Mouse (Mus musculus): ENCODE data around the gene Vmn1r211. TPM values are rescaled to one million over a fixed set of nuclear protein-coding genes. Genes with fewer than 3 reads are reported as not detected.
"Not testable (repeated sequence)": the region's sequence is repeated elsewhere in the genome, so short reads cannot be mapped to it uniquely, and the experiment has no call there.

Gene Vmn1r211
- not detected in 2 replicates for polyA plus RNA-seq (2015; fragmentation: Nextera tagmentation; extraction: Ambion mirVana)

DNA sequence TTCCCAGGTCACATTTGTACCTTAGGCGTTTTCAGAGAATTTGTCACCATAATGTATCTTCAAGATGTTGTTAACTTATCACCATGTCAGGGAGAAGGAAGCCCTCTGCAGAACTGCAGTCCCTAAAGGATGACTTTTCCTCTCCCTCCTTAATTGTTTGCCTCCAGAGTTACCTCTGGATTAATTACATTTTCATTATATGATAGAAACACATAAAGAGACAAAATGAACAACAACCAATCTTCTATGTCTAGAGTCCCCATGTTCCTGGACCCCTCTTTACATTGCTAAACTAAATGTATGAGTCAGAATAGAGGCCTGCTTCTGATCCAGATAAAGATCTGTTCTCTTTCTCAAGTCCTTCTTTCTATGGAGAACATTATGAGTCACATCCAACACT is at the start of gene Vmn1r211:
Vmn1r211 (minus strand) TSS at position 101 of the 400 bp plus-strand sequence.
- Histone ChIP-seq H3K9ac (no peak within 1 kb of the TSS), H3K27me3 (no peaks in the 10 kb centered on the region), H3K4me3 (no peak within 1 kb of the TSS), H3K27ac (no peak within 1 kb of the TSS), H3K4me2 (no peak within 1 kb of the TSS), H3K9me3 (no peaks in the 10 kb centered on the region), H3K4me1 (no peaks in the 10 kb centered on the region), H3K36me3 (no peaks in the 10 kb centered on the region)
- no peak for ATAC-seq (ENCODE audit: insufficient number of reproducible peaks, insufficient read depth, low FRiP score, low TSS enrichment, low read depth)
- 65% methylated on average over 1 of the region's 1 CpGs for WGBS

DNA sequence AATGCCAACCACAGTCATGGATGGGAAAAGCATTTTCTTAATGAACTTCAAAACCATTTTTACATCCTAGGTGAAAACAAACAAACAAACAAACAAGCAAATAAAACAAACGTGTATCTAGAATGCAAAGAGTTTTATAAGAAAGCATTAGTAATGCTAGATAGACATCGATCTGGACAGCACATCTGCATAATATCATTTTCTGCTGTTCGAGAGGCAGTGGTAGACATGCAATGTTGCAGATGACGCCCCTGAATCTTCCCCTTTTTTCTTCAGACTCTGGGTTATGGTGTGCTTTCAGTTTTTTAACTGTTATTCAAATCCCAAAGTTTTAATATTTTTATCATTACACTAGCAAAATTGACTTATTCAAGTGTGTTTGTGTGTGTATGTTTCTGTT is 26.7 kb upstream of the Vmn1r211 start, which contains the start of gene Vmn1r212:
Vmn1r212 (minus strand) TSS at position 101 of the 400 bp plus-strand sequence.
- WGBS: 78% methylated on average over 4 of the region's 4 CpGs
- no peaks in the 10 kb centered on the region for H3K9me3 ChIP-seq

DNA sequence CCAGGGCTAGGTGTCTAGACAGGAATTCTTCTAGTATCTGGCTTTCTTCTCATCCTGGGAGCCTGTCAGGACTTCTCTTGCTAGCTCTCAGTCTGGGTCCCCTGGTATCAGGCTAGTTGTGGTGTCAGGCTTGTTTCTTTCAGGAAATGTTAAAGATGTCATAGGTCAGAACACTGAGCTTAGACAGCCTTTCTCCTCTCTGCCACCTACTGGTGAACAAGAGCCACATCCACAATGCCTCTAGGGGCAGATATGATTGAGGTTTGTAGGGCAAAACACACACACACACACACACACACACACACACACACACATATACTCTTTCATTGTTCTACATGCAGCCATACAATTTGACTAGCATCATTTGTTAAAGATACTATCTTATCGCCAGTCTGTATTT is 21.9 kb upstream of the Vmn1r211 start:
- Histone ChIP-seq H3K4me2 (no peak overlapping the region), H3K9ac (no peak overlapping the region), H3K4me3 (no peak overlapping the region), H3K27me3 (no peaks in the 10 kb centered on the region), H3K9me3 (no peaks in the 10 kb centered on the region), H3K36me3 (no peaks in the 10 kb centered on the region), H3K27ac (no peak overlapping the region), H3K4me1 (no peaks in the 10 kb centered on the region)
- no peak for ATAC-seq (ENCODE audit: insufficient number of reproducible peaks, insufficient read depth, low FRiP score, low TSS enrichment, low read depth)
- WGBS: 93% methylated on average over 1 of the region's 1 CpGs

More for the DNA sequence above, 26.7 kb upstream of the Vmn1r211 start, which contains the start of gene Vmn1r212:
- Histone ChIP-seq H3K4me2 (no peak within 1 kb of the TSS), H3K9ac (no peak within 1 kb of the TSS), H3K4me3 (no peak within 1 kb of the TSS), H3K27ac (no peak within 1 kb of the TSS), H3K36me3 (no peaks in the 10 kb centered on the region), H3K4me1 (no peaks in the 10 kb centered on the region), H3K27me3 (no peaks in the 10 kb centered on the region)
- no peak for ATAC-seq (ENCODE audit: insufficient number of reproducible peaks, insufficient read depth, low FRiP score, low TSS enrichment, low read depth)

DNA sequence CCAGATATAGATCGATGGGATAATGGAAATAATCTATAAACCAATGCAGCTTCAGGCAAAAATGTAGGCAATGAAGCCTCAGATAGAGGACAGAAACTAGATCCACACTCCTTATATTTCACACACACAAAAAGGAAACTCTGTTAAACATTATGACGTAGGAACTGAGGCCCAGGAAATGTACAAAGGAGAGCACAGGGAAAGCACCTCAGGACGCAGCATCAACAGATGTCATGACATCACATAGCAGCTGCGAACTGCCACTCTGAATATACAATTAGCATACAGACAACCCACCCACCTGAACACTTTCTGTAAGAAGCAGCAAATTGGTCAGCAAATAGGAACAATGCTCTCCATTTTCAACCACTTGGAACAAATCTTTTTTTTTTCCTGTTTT is 2.6 kb downstream of the Vmn1r211 start:
- Histone ChIP-seq H3K27ac (no peak overlapping the region), H3K4me3 (no peak overlapping the region), H3K9me3 (no peaks in the 10 kb centered on the region), H3K4me1 (no peaks in the 10 kb centered on the region), H3K27me3 (no peaks in the 10 kb centered on the region), H3K36me3 (no peaks in the 10 kb centered on the region), H3K9ac (no peak overlapping the region), H3K4me2 (no peak overlapping the region)
- 62% methylated on average over 4 of the region's 4 CpGs for WGBS
- ATAC-seq (ENCODE audit: insufficient number of reproducible peaks, insufficient read depth, low FRiP score, low TSS enrichment, low read depth): no peak

DNA sequence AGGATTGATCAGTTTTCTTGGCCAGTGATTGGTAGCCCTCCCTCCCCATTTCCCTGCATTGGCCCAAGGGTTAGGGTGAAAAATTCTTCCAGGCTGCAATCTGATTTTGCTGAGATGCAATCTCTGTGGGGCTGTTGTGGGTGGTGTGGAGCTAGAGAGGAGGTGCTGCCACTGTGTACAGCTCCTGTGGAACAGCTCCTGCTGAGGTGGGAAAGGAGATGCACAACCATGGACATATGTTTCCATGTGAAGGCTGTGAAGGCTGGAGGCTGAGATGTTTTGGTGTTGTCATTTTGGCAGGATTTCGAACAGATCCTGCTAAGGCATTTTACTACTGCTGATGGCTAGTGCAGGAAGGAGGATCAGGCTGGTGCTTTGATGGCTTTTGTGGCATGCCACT is 10.6 kb downstream of the Vmn1r211 start:
- no peak for ATAC-seq (ENCODE audit: insufficient number of reproducible peaks, insufficient read depth, low FRiP score, low TSS enrichment, low read depth)
- Histone ChIP-seq H3K4me3 (no peak overlapping the region), H3K4me1 (no peaks in the 10 kb centered on the region), H3K27me3 (no peaks in the 10 kb centered on the region), H3K4me2 (no peak overlapping the region), H3K36me3 (no peaks in the 10 kb centered on the region), H3K9me3 (no peaks in the 10 kb centered on the region), H3K9ac (no peak overlapping the region), H3K27ac (no peak overlapping the region)
- WGBS: 63% methylated on average over 1 of the region's 1 CpGs

DNA sequence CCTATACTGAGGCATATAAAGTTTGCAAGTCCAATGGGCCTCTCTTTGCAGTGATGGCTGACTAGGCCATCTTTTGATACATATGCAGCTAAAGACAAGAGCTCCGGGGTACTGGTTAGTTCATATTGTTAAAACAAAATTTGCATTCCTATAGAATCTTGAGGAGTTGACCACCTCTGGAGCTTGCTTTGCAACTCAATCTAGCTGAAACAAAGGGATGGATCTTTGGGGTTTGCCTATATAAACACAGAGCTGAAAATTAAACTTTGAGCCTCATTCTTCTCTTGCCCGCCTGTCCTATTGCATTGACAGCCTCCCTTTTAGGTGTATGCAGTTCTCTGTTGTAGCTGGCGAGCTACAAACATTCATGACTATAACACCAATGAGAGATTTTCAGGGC is 13.1 kb downstream of the Vmn1r211 start:
- not testable (repeated sequence) for H3K4me1 ChIP-seq, H3K27ac ChIP-seq
- WGBS: 69% methylated on average over 3 of the region's 3 CpGs

DNA sequence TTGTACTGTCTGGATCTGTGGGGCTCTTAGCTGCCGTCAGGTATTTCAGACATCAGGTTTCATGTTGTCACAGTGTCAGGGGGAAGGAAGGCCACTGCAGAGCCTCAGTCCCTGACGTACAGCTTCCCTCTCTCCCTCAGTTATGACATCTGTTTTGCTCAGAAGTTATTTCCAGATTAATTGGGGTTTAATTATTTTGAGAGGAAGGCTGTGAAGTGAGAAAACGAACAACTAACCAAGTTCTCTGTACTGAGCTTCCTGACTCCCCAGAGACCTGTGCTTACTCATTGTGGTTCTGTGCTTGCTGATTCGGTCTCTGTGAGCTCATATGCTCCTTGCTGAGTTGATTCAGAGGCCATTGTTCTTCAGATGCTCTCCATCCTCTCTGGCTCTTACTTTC is 26.1 kb downstream of the Vmn1r211 start, which contains the start of gene Vmn1r210:
Vmn1r210 (minus strand) TSS at position 101 of the 400 bp plus-strand sequence.
- no peak within 1 kb of the TSS for H3K27ac ChIP-seq
- no peak within 1 kb of the TSS for H3K4me2 ChIP-seq
- no peak within 1 kb of the TSS for H3K9ac ChIP-seq
- no peaks in the 10 kb centered on the region for H3K9me3 ChIP-seq
- no peak for ATAC-seq (ENCODE audit: insufficient number of reproducible peaks, insufficient read depth, low FRiP score, low TSS enrichment, low read depth)
- WGBS: 59% methylated on average over 4 of the region's 4 CpGs
- no peaks in the 10 kb centered on the region for H3K36me3 ChIP-seq
- H3K4me3 ChIP-seq: no peak within 1 kb of the TSS
- no peaks in the 10 kb centered on the region for H3K27me3 ChIP-seq
- H3K4me1 ChIP-seq: no peaks in the 10 kb centered on the region

More for the DNA sequence above, 13.1 kb downstream of the Vmn1r211 start:
- not testable (repeated sequence) for H3K9me3 ChIP-seq; H3K9ac ChIP-seq; H3K27me3 ChIP-seq; H3K36me3 ChIP-seq; ATAC-seq (ENCODE audit: insufficient number of reproducible peaks, insufficient read depth, low FRiP score, low TSS enrichment, low read depth); H3K4me2 ChIP-seq; H3K4me3 ChIP-seq

DNA sequence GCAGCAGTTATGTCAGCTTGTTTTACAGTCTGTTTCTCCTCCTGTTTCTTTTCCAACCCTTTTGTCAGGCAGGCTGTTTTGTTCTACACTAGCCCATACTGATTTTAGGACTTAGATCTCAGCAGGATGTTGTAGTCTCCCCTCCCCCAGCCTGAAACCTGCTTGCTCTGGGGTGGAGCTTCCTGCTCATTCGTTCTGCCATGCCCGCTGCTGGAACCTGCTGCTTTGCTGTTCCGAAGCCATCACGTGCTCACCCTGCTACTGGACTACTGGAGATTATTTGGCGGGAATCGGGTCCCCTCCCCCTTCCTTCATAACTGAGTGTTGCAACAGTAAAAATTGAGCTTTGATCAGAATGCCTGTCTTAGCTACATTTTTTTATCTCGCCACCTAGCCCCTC is 28.0 kb downstream of the Vmn1r211 start:
- H3K4me1 ChIP-seq; H3K27ac ChIP-seq; H3K4me2 ChIP-seq; ATAC-seq (ENCODE audit: insufficient number of reproducible peaks, insufficient read depth, low FRiP score, low TSS enrichment, low read depth); H3K27me3 ChIP-seq; H3K9ac ChIP-seq; H3K36me3 ChIP-seq; H3K9me3 ChIP-seq; H3K4me3 ChIP-seq: not testable (repeated sequence)
- WGBS: 36% methylated on average over 7 of the region's 7 CpGs

DNA sequence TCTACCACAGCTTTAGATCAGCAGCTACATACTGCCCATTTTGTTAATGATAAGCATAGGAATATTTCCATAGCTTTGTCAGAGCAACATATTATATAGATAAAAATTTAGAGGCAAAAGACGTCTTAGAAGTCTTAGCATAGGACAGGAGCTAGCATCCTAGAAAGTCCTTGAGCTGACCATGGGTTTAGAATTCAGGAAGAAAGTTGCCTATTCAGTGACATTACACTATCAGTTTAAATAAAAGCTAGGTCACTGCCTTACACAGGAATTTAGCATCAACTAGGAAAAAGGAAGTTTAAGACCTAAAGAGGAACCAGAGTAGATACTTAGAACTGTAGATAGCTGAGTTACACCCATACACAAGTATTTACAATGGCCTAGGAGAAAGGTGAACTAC is 35.8 kb downstream of the Vmn1r211 start:
- not testable (repeated sequence) for H3K27me3 ChIP-seq; ATAC-seq (ENCODE audit: insufficient number of reproducible peaks, insufficient read depth, low FRiP score, low TSS enrichment, low read depth); H3K9me3 ChIP-seq; H3K36me3 ChIP-seq; H3K9ac ChIP-seq; H3K4me2 ChIP-seq; H3K27ac ChIP-seq; H3K4me1 ChIP-seq; H3K4me3 ChIP-seq
- WGBS: 78% methylated on average over 1 of the region's 1 CpGs

DNA sequence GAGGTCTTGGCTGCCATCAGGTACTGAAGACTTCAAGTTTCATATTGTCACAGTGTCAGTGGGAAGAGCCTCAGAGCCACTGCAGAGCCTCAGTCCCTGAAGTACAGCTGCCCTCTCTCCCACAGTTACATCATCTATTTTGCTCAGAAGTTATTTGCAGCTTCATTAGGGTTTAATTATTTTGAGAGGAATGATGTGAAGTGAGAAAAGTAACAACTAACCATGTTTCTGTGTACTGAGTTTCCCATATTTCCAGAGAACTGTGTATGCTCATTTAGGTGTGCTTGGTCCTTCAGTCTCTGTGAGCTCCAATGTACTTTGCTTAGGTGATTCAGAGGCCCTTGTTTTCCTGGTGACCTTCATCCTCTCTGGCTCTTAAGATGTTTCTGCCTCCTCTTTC is 47.8 kb downstream of the Vmn1r211 start, which contains the start of gene Vmn1r209:
Vmn1r209 (minus strand) TSS at position 101 of the 400 bp plus-strand sequence.
- not testable (repeated sequence) for H3K4me3 ChIP-seq; H3K4me1 ChIP-seq; H3K36me3 ChIP-seq; H3K27me3 ChIP-seq; ATAC-seq (ENCODE audit: insufficient number of reproducible peaks, insufficient read depth, low FRiP score, low TSS enrichment, low read depth); H3K4me2 ChIP-seq; H3K9me3 ChIP-seq; H3K27ac ChIP-seq; H3K9ac ChIP-seq
